ENCODE assay signal across 24 mouse cellular contexts in genomic region chr9:72462427-72462826, GRCm38 (mm10). TPM values are rescaled to one million over a fixed set of nuclear protein-coding genes. Genes with fewer than 3 reads are reported as not detected.
A peak's percentile ranks its signal among the peaks of the same experiment; 100 is the strongest.
DNase-seq lines count a peak whose midpoint lies in the region; ATAC-seq and TF ChIP-seq lines count a peak whose summit lies in the region.
"Had no signal": no experiment of that assay in that cellular context is flagged by ENCODE, and none has a peak within 500 bp of the region (broad histone marks: within the 10 kb centered on the region; RNA-seq: fewer than 3 reads in every experiment).

No protein-coding gene starts in this region.

- no peak for TF ChIP-seq RAD21 in MEL (IDR thresholded peaks at IDR 0.05; ENCODE audit: low read depth, low read length)

- 96% methylated on average over 2 of the region's 2 CpGs for WGBS in lung, postnatal 0 days

- H3K4me2 ChIP-seq in lung, postnatal 0 days (replicated peaks; ENCODE audit: low read depth, low read length): no peak overlapping the region

- H3K79me2 ChIP-seq in MEL (ENCODE audit: control insufficient read depth, insufficient read depth, low read length, poor library complexity): 0 out of 2 replicates have a peak, but pooled peaks cover 2% of the 10 kb centered on the region

- no peaks in the 10 kb centered on the region for H3K9me3 ChIP-seq in MEL (replicated peaks; ENCODE audit: insufficient read depth, low read length)
- H3K9me3 ChIP-seq in lung, postnatal 0 days (ENCODE audit: low read length): no peaks in the 10 kb centered on the region
- H3K9me3 ChIP-seq: G1E had no signal

- TF ChIP-seq CTCF in MEL (IDR thresholded peaks at IDR 0.05 in 2 of 3, conservative IDR thresholded peaks at IDR 0.05 in 1 of 3; ENCODE audit: control insufficient read depth in 1 of 3, insufficient read depth in 1 of 3, low read depth in 2 of 3, low read length in 3 of 3, poor library complexity in 1 of 3, severe bottlenecking in 1 of 3): no peak
- no peak for TF ChIP-seq CTCF in lung, postnatal 0 days (IDR thresholded peaks at IDR 0.05)

- TF ChIP-seq POLR2A in MEL (IDR thresholded peaks at IDR 0.05; ENCODE audit: control insufficient read depth in 1 of 2, insufficient read depth in 1 of 2, low read depth in 1 of 2, low read length in 2 of 2, poor library complexity in 1 of 2): no peak

- peak; percentile 14 for DNase-seq in heart, adult 11 months
- DNase-seq in heart, postnatal 4 days: no peak
- peak; percentile 61 for DNase-seq in MEL (ENCODE audit: low read depth, low spot score)
- peak; percentile 55 for DNase-seq in MEL-GATA-1-ER (ENCODE audit: extremely low read depth, low read depth)
- DNase-seq in adipocyte (ENCODE audit: low spot score): no peak
- DNase-seq in lung, postnatal 0 days (ENCODE audit: low spot score): no peak
- DNase-seq: adrenal gland, adult 2 months; adrenal gland, adult 8-10 months; adrenal gland, postnatal 10 days; adrenal gland, postnatal 14 days; adrenal gland, postnatal 25 days; adrenal gland, postnatal 36 days; B cell, adult 2 months; cerebellum, adult 11 months; cerebellum, adult 11-12 months; cerebellum, adult 18-20 months; cerebellum, adult 2 months; cerebellum, adult 8-10 months; cerebellum, adult 9-10 months had no signal

- no peak for ATAC-seq in lung, postnatal 0 days
- ATAC-seq: activated CD4-positive, CD25-positive, alpha-beta regulatory T cell, adult 4 months; CD4-positive, CD25-positive, alpha-beta regulatory T cell, adult 4 months; Patski had no signal

- H3K4me3 ChIP-seq in MEL (ENCODE audit: control insufficient read depth in 1 of 2, insufficient read depth in 1 of 2, low read depth in 2 of 2, low read length in 2 of 2): no peak overlapping the region
- H3K4me3 ChIP-seq in lung, postnatal 0 days (ENCODE audit: low read depth, low read length): no peak overlapping the region

- peak overlapping the region; percentile 68 for H3K27ac ChIP-seq in MEL (ENCODE audit: control insufficient read depth, low read depth, low read length)
- no peak overlapping the region for H3K27ac ChIP-seq in lung, postnatal 0 days (ENCODE audit: low read length)

- no peaks in the 10 kb centered on the region for H3K27me3 ChIP-seq in MEL (ENCODE audit: control insufficient read depth in 1 of 2, insufficient read depth in 2 of 2, low read length in 2 of 2)
- no peaks in the 10 kb centered on the region for H3K27me3 ChIP-seq in lung, postnatal 0 days (replicated peaks; ENCODE audit: insufficient read depth, low read length)
- H3K27me3 ChIP-seq: CH12.LX, Patski had no signal

- peaks cover 20 to 35% of the 10 kb centered on the region in 2 experiments for H3K4me1 ChIP-seq in MEL (ENCODE audit: control insufficient read depth in 1 of 2, insufficient read depth in 2 of 2, low read length in 2 of 2)
- H3K4me1 ChIP-seq in lung, postnatal 0 days (ENCODE audit: insufficient read depth, low read depth, low read length): no peaks in the 10 kb centered on the region

- no peak overlapping the region for H3K9ac ChIP-seq in MEL (ENCODE audit: control insufficient read depth, low read depth, low read length, poor library complexity, severe bottlenecking)
- H3K9ac ChIP-seq in lung, postnatal 0 days (replicated peaks; ENCODE audit: low read depth): no peak overlapping the region

- peaks cover 12 to 63% of the 10 kb centered on the region in 2 experiments for H3K36me3 ChIP-seq in MEL (ENCODE audit: control insufficient read depth in 1 of 2, insufficient read depth in 2 of 2, low read length in 2 of 2)
- no peaks in the 10 kb centered on the region for H3K36me3 ChIP-seq in lung, postnatal 0 days (ENCODE audit: insufficient read depth, low read length)

- peak; percentile 84 to 85 for TF ChIP-seq EP300 in MEL (IDR thresholded peaks at IDR 0.05; ENCODE audit: low read depth in 1 of 2, low read length in 2 of 2)
- no peak for TF ChIP-seq EP300 in lung, postnatal 0 days (IDR thresholded peaks at IDR 0.05)

TF ChIP-seq in MEL, 35 proteins besides CTCF, POLR2A, EP300 and RAD21:
- TF ChIP-seq MXI1 (IDR thresholded peaks at IDR 0.05; ENCODE audit: low read depth, low read length): peak; percentile 49; the same call in 1 of the 2 replicates
- 0 out of 2 replicates have a peak, but pooled peaks have one; percentile 40 for TF ChIP-seq MYC (IDR thresholded peaks at IDR 0.05; ENCODE audit: low read depth, low read length)
- TF ChIP-seq SIN3A (IDR thresholded peaks at IDR 0.05; ENCODE audit: low read length): 0 out of 2 replicates have a peak, but pooled peaks have one; percentile 16
- TF ChIP-seq HCFC1 (IDR thresholded peaks at IDR 0.05; ENCODE audit: low read depth, low read length): no peak
- peak; percentile 89 for TF ChIP-seq ETS1 (IDR thresholded peaks at IDR 0.05; ENCODE audit: low read depth, low read length)
- no peak for TF ChIP-seq MAFK (IDR thresholded peaks at IDR 0.05; ENCODE audit: borderline replicate concordance, low read depth, low read length)
- no peak for TF ChIP-seq E2F4 (IDR thresholded peaks at IDR 0.05; ENCODE audit: borderline replicate concordance, low read depth, low read length)
- TF ChIP-seq GATA1 (IDR thresholded peaks at IDR 0.05; ENCODE audit: low read depth, low read length): peak; percentile 92
- no peak for TF ChIP-seq USF2 (IDR thresholded peaks at IDR 0.05; ENCODE audit: borderline replicate concordance in 1 of 2, insufficient read depth in 1 of 2, low read depth in 1 of 2, low read length in 2 of 2)
- TF ChIP-seq CHD1 (IDR thresholded peaks at IDR 0.05; ENCODE audit: low read depth, low read length): no peak
- TF ChIP-seq CHD2 (IDR thresholded peaks at IDR 0.05; ENCODE audit: low read length): no peak
- peak; percentile 58; the same call in 1 of the 2 replicates for TF ChIP-seq BHLHE40 (IDR thresholded peaks at IDR 0.05; ENCODE audit: borderline replicate concordance, low read depth, low read length)
- TF ChIP-seq TAL1 (IDR thresholded peaks at IDR 0.05; ENCODE audit: low read length): peak; percentile 60
- peak; percentile 81 for TF ChIP-seq RCOR1 (IDR thresholded peaks at IDR 0.05; ENCODE audit: low read depth, low read length)
- TF ChIP-seq ZMIZ1 (IDR thresholded peaks at IDR 0.05; ENCODE audit: low read depth, low read length): no peak
- TF ChIP-seq TCF12 (IDR thresholded peaks at IDR 0.05; ENCODE audit: low read depth, low read length): peak; percentile 83
- TF ChIP-seq MAX (IDR thresholded peaks at IDR 0.05; ENCODE audit: low read length): no peak

RNA-seq across cellular contexts. Expression of gene Mns1, which starts 24.6 kb away (rescaled TPM):
- 1 to 10 TPM; 2.6 to 3.6 TPM for total RNA-seq in heart, postnatal 4 days (2021)
- total RNA-seq in MEL (2012; rRNA removed): 54.0 and 57.3 TPM in 2 replicates
- 10 to 100 TPM in 1 of 2 experiments, not detected in 1; 54.8 TPM for polyA plus RNA-seq in MEL (2012; ENCODE audit: insufficient read depth in 1 of 2, insufficient read length in 2 of 2, low read depth in 1 of 2, low replicate concordance in 2 of 2, missing spikeins in 1 of 2)
- 5.9 and 9.2 TPM in 2 replicates for polyA plus RNA-seq in lung, postnatal 0 days (2015; fragmentation: Nextera tagmentation; extraction: Ambion mirVana)

RNA-seq across cellular contexts. Expression of gene Tex9, which starts 29.6 kb away (rescaled TPM):
- total RNA-seq in heart, postnatal 4 days (2021): 1 to 10 TPM; 4.3 to 6.2 TPM
- total RNA-seq in MEL (2012; rRNA removed): 7.0 and 7.9 TPM in 2 replicates
- 10 to 100 TPM in 1 of 2 experiments, not detected in 1; 17.1 TPM for polyA plus RNA-seq in MEL (2012; ENCODE audit: insufficient read depth in 1 of 2, insufficient read length in 2 of 2, low read depth in 1 of 2, low replicate concordance in 2 of 2, missing spikeins in 1 of 2)
- polyA plus RNA-seq in lung, postnatal 0 days (2015; fragmentation: Nextera tagmentation; extraction: Ambion mirVana): 7.6 and 9.1 TPM in 2 replicates

Comparison
In these comparisons a context has a peak if more than half of its experiments do, and no peak if none do; other contexts are left out.
1. DNase-seq: peak in heart, adult 11 months (single experiment), MEL (single experiment) and MEL-GATA-1-ER (single experiment); none in heart, postnatal 4 days (single experiment), adipocyte (single experiment) and lung, postnatal 0 days (single experiment).
2. RNA of gene Mns1, which starts 24.6 kb away (total RNA-seq): 54.0 to 57.3 TPM in MEL; 2.6 to 3.6 TPM in heart, postnatal 4 days; every median in the first group is over 10 times any median in the second.